Mouse (Mus musculus) layer of hippocampus, adult 9-10 months (tissue): ENCODE measurements at regions not wholly inside any gene's neighbourhood (a gene's known extent, or its start where the extent isn't known, plus 50 kb on each side); places are given as distances from the start of the nearest gene placed in this dataset.

Experiments
- DNase-seq: peaks from one replicate; pipeline ENCODE4 v3.0.0; 2022; ENCODE audit warnings: low spot score

GRCm38 (mm10) chr3:128787686-128788085 lies 412.0 kb upstream of the Pitx2 start:
- no peak for DNase-seq

DNA sequence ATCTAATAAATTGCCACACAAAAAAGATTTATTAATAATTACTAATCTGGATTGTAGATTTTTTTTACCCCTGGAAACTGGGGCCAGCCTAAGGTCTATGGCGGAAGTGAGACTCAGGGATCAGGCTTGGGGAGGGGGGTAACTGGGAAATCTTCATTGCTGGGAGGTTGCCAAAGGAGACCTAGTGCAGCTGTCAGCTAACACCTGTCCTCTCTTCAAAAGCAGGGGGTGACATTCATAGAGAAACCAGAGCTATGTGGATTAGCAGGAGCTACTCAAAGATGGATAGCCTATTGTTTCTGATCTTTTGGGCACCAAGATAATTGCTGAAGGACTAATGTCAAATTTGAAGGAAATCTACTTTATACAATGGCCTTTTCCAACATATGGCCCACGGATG lies 403.7 kb upstream of the Pitx2 start:
- DNase-seq = no peak

DNA sequence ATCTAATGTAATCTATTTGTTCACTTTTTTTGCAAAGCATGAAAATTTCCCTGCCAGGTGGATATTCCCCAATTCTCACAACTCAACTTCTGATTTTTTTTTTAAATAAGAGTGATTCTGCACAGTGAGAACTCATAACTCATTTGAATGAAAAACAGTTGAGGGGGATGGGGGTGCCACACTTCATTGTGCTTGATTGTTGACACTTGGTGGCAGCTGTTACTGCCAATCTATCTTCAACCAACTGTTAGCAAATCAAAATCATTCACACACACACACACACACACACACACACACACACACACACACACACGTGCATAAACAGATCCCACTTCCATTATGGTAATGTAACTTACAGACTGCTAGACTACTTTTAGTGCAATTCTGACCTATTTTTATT lies 401.8 kb upstream of the Pitx2 start:
- DNase-seq = no peak

GRCm38 (mm10) chr3:128829371-128830160 lies 370.1 kb upstream of the Pitx2 start:
- DNase-seq = no peak

DNA sequence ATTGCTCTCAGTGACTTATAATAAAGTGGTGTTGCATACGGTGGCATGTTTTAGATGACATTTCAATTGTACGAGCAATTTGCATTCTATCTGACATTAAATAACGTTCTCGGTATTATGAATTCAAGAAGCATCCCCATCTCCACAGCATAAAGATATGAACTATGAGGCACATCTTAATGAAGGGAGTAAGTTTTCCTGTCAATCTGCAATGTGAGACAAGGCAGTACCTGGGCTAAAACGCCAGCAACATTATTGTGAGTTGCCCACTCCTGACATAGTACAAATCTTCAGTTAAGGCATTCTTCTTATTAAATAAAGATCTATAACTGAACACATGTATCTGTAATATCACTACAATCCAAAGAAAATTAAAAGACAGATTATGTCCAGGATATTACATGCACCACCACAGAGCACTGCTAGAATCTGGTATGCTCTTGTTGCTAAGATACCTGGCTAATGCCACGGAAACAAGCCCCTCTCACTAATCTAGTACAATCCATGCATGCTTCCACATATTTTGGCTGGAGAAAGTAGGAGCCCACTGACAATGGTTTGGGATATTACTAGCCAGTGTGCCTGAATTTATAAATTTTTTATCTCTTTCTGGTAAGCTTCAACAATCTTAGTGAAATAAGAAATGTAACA lies 349.2 kb upstream of the Pitx2 start:
- DNase-seq = no peak

DNA sequence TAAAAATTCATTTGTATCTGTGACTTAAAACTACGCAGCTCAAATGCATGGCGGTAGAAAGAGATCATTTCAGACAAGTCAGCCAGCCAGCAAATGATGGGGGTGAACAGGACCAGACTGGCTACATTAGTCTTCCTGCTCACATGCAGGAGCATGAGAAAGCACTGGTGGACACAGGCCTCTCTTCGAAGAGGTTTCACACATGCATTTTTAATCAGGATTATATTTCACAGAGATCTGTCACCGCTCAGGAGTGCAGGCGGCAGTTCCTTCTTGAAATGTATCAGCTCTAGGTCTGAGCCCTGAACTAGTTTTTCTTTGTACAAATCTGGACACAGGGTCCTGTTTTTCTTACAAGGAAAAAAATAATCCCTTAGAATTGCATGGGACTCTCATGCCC lies 343.2 kb upstream of the Pitx2 start:
- DNase-seq = no peak

- DNase-seq = no peak
These were observed 317.8 kb upstream of the Pitx2 start for GRCm38 (mm10) chr3:128881685-128882444.

- DNase-seq = no peak
These were observed 316.0 kb upstream of the Pitx2 start for GRCm38 (mm10) chr3:128883636-128884195.

- no peak for DNase-seq
These were observed 313.0 kb upstream of the Pitx2 start for GRCm38 (mm10) chr3:128886678-128887077.

DNA sequence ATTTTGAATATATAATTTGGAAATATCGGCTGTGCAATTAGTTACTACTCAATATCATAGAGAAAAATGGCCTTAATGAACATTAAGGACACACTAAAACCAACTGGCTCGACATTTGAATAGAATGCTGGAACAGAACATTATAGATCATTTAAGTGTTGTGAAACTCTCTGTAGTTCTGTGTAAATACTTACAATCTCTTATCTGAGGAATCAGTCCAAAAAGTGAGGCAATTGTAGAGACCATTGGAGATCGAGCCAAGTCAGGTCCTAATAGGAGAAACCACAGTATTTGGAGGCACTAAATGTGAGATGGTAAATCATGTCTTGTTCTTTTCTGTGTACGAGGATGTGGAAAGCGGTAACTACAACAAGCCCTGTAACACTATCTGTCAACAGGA lies 308.6 kb upstream of the Pitx2 start:
- DNase-seq = no peak

DNA sequence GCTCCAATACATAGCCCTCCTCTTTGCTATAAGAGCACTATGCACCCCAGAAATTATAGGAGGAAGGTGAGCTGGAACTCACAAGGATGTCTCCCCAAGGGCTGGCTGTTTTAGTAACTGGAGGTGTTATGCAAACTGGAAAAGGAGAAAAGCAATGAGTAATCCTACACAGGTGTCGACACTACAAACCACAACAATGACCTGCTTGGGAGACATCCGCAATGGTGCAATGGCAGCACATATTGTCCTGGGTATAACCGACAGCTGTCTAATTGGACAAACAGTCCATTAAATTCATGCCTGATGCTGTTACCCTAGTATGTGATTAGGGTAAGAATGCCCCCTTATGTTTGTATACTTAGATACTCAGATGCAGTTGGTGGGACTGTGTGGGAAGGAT lies 303.1 kb upstream of the Pitx2 start:
- no peak for DNase-seq

GRCm38 (mm10) chr3:128911122-128911521 lies 288.6 kb upstream of the Pitx2 start:
- no peak for DNase-seq

DNA sequence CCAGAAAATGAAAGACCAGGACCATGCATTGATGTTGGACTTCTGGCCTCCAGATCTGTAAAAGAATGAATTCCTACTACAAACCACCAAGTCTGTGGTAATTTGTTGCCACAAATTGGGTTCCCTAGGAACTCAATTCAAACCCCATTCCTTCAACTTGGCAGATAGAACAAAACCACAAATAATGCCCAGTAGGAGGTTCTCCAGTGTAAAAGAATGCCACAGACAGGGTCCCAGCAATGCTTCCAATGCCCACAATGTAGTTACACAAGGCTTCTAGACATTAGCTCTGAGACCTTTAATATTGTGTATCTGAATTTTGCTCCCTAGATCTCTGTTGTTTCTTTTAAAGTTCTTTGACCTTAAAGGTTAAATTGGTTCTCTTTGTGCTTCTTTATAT lies 278.2 kb upstream of the Pitx2 start:
- DNase-seq = no peak

- DNase-seq = no peak
These were observed 277.5 kb upstream of the Pitx2 start for GRCm38 (mm10) chr3:128922150-128922549.

- no peak for DNase-seq
These were observed 261.1 kb upstream of the Pitx2 start for GRCm38 (mm10) chr3:128938536-128938935.

GRCm38 (mm10) chr3:128941156-128941555 lies 258.5 kb upstream of the Pitx2 start:
- no peak for DNase-seq

- no peak for DNase-seq
These were observed 255.0 kb upstream of the Pitx2 start for GRCm38 (mm10) chr3:128944631-128945030.

- DNase-seq = no peak
These were observed 244.8 kb upstream of the Pitx2 start for GRCm38 (mm10) chr3:128954886-128955285.

DNA sequence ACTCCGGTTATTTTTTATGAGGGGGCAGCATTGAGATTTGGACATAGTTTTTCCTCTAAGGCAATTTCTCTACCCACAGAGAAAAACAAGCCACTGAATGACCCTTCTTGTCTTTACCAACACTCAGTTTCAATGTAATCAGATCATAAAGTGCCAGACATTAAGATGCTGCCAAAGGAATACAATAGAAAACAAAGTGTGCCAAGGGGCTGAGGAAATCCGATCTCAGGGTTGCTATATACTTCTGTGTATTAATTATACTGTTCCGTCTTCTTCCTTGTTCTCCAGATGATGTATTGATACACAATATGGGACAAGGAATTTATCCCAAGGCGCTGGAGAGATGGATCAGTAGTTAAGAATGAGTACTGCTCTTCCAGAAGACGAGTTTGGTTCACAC lies 222.9 kb upstream of the Pitx2 start:
- DNase-seq = no peak

DNA sequence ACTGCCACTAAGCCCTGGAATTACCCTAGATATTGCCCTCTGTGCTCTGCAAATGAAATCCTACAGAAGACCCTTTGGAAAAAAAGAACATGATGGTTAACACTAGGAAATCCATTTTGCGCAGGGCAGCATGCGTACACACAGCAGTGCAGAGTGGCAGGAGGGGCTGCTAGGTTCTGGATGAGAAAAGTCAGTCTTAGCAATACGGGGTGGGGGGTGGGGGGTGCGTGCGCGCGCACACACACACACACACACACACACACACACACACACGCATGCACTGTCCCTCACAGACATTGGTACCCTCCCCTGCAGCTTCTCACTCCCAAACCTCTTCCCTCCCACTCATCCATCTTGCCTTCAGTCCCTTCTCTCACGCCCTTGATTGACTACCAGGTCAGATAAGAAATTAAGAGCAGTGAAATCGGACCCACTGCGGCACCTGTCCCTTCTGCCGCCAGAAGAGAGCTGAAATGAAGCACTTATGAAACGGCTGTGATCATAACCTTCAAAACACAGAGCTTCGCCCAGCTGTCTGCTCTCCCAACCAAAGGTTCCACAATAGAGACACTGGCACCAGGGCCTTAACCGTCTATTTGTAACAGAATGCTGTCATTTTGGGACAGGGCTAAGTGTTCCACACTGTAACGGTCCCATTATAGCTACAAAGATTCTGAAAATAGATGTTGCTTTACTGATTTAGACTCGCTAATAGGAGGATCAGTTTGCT lies 209.3 kb upstream of the Pitx2 start:
- peak; percentile 2 for DNase-seq

DNA sequence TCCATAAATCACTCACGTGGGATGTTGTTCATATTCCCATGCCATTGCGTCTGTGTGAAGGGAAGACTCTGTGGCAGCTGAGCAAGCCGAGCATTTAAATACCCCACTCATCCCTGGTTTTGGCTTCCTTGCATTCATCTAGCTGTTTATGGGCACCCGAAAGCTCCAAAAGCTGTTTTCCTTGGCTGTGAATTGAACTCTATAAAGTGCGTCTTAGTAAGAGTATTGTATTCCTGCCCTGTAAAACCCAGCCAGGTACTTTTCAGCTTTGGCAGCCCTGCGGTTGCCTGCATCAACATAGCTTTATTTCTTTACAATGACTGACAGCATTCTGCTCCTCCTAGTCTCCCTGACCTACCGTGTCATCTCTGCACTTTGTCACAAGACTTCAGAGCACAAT lies 196.8 kb upstream of the Pitx2 start:
- DNase-seq = no peak

DNA sequence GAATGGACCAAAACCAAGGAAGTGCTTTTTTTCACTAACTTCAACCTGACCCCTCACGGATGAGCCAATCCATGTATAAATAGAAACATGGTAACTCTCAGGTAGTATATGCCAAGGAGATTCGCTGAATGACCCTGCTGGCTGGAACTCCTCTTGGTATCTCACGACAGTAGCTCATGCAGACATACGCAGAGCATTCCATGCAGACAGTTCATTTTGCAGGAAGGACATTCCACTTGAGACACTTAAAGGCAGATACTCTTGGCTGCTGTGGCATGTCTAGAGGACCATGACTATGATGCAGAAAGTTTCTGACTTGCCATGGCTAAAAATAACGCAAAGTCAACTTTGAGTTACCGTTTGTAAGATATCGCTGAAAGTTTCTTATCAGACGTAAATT lies 195.6 kb upstream of the Pitx2 start:
- DNase-seq = no peak
